25 mouse cellular contexts compared by ENCODE assay signal in the genomic region with DNA sequence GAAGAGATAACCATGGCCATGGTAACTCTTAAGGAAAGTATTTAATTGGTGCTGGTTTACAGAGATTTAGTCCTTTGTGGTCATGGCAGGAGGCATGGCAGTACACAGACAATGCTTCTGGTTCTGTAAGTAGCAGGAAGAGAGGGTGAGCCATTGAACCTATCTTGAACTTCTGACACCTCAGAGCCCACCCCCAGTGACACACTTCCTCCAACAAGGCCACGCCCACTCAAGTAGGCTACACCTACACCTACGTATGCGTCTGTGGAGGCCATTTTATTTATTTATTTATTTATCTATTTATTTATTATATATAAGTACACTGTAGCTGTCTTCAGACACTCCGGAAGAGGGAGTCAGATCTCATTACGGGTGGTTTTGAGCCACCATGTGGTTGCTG. TPM values are rescaled to one million over a fixed set of nuclear protein-coding genes. Genes with fewer than 3 reads are reported as not detected.
DNase-seq lines count a peak whose midpoint lies in the region; ATAC-seq and TF ChIP-seq lines count a peak whose summit lies in the region.
"Had no signal": no experiment of that assay in that cellular context is flagged by ENCODE, and none has a peak within 500 bp of the region (broad histone marks: within the 10 kb centered on the region; RNA-seq: fewer than 3 reads in every experiment).

No protein-coding gene starts in this region.

- H3K4me1 ChIP-seq in heart, adult 2 months (ENCODE audit: control insufficient read depth, insufficient read depth, low read length), result peaks cover 1% of the 10 kb centered on the region; the same call in 1 of the 2 replicates
- no peaks in the 10 kb centered on the region for H3K4me1 ChIP-seq in midbrain, embryonic 16.5 days (ENCODE audit: control insufficient read depth, insufficient read depth, low read length)
- no peaks in the 10 kb centered on the region for H3K4me1 ChIP-seq in midbrain, postnatal 0 days (ENCODE audit: insufficient read depth, low read length)
- H3K4me1 ChIP-seq: embryonic facial prominence, embryonic 15.5 days had no signal

- 94% methylated on average over 5 of the region's 5 CpGs for WGBS in heart, adult 2 months
- WGBS in midbrain, embryonic 16.5 days, result 90% methylated on average over 5 of the region's 5 CpGs
- 92% methylated on average over 5 of the region's 5 CpGs for WGBS in midbrain, postnatal 0 days

- intact Hi-C loops in heart, adult 2 months (cut with DNase I), result no loop called here

- TF ChIP-seq CTCF in heart, adult 2 months (IDR thresholded peaks at IDR 0.05), result no peak
- TF ChIP-seq CTCF in midbrain, postnatal 0 days (IDR thresholded peaks at IDR 0.05), result no peak
- no peak for TF ChIP-seq CTCF in layer of hippocampus, adult 2 months (conservative IDR thresholded peaks at IDR 0.05)

- H3K4me2 ChIP-seq in midbrain, embryonic 16.5 days (ENCODE audit: low read length), result no peak overlapping the region
- H3K4me2 ChIP-seq in midbrain, postnatal 0 days (ENCODE audit: low read depth, low read length, poor library complexity, severe bottlenecking), result no peak overlapping the region
- H3K4me2 ChIP-seq: embryonic facial prominence, embryonic 13.5 days; embryonic facial prominence, embryonic 15.5 days; forebrain, embryonic 12.5 days had no signal

- H3K9me3 ChIP-seq in midbrain, embryonic 16.5 days (replicated peaks; ENCODE audit: control insufficient read depth, low read length, poor library complexity, severe bottlenecking), result no peaks in the 10 kb centered on the region
- H3K9me3 ChIP-seq in midbrain, postnatal 0 days (ENCODE audit: low read length), result no peaks in the 10 kb centered on the region
- H3K9me3 ChIP-seq: embryonic facial prominence, embryonic 13.5 days; embryonic facial prominence, embryonic 15.5 days; forebrain, embryonic 10.5 days; forebrain, embryonic 12.5 days had no signal

- H3K27ac ChIP-seq in heart, adult 2 months, result no peak overlapping the region
- no peak overlapping the region for H3K27ac ChIP-seq in midbrain, embryonic 16.5 days (ENCODE audit: low read length)
- H3K27ac ChIP-seq in midbrain, postnatal 0 days (ENCODE audit: low read depth, low read length), result no peak overlapping the region
- H3K27ac ChIP-seq in layer of hippocampus, adult 2 months, result no peak overlapping the region
- H3K27ac ChIP-seq: embryonic facial prominence, embryonic 13.5 days; embryonic facial prominence, embryonic 15.5 days; forebrain, embryonic 10.5 days; forebrain, embryonic 12.5 days had no signal

- TF ChIP-seq POLR2A in heart, adult 2 months (IDR thresholded peaks at IDR 0.05; ENCODE audit: insufficient read depth, low read depth, low read length), result no peak

- no peak for TF ChIP-seq EP300 in heart, adult 2 months (IDR thresholded peaks at IDR 0.05; ENCODE audit: insufficient read depth, low read depth, low read length)

- H3K79me2 ChIP-seq in heart, adult 2 months (replicated peaks; ENCODE audit: control insufficient read depth, insufficient read depth, low read length), result peaks cover 2% of the 10 kb centered on the region; the same call in 1 of the 2 replicates

- DNase-seq in heart, adult 11 months, result peak; percentile 33
- DNase-seq in heart, adult 2 months, result no peak
- no peak for DNase-seq in midbrain, postnatal 0 days (ENCODE audit: low spot score)
- no peak for DNase-seq in layer of hippocampus, adult 2 months (ENCODE audit: low spot score in 2 of 2)
- DNase-seq: adrenal gland, adult 8-10 months; adrenal gland, postnatal 14 days; adrenal gland, postnatal 36 days; B cell, adult 2 months; cerebellum, adult 11-12 months; cerebellum, adult 2 months; cerebellum, adult 9-10 months; cerebellum, postnatal 14 days; cerebellum, postnatal 36 days; embryo, embryonic 11 days had no signal

- H3K4me3 ChIP-seq in heart, adult 2 months, result no peak overlapping the region
- no peak overlapping the region for H3K4me3 ChIP-seq in midbrain, embryonic 16.5 days (ENCODE audit: low read depth, low read length)
- no peak overlapping the region for H3K4me3 ChIP-seq in midbrain, postnatal 0 days (ENCODE audit: low read depth, low read length)
- no peak overlapping the region for H3K4me3 ChIP-seq in layer of hippocampus, adult 2 months
- H3K4me3 ChIP-seq: embryonic facial prominence, embryonic 13.5 days; embryonic facial prominence, embryonic 15.5 days; erythroblast, embryonic 14.5 days; forebrain, embryonic 10.5 days; forebrain, embryonic 12.5 days had no signal

- no peak overlapping the region for H3K9ac ChIP-seq in heart, adult 2 months (ENCODE audit: low read depth, low read length)
- no peak overlapping the region for H3K9ac ChIP-seq in midbrain, embryonic 16.5 days (ENCODE audit: low read depth, low read length)
- H3K9ac ChIP-seq in midbrain, postnatal 0 days (replicated peaks; ENCODE audit: low read length, poor library complexity, severe bottlenecking), result no peak overlapping the region
- H3K9ac ChIP-seq: embryonic facial prominence, embryonic 13.5 days; embryonic facial prominence, embryonic 15.5 days; forebrain, embryonic 12.5 days had no signal

- H3K27me3 ChIP-seq in heart, adult 2 months (ENCODE audit: control insufficient read depth, insufficient read depth, low read length), result no peaks in the 10 kb centered on the region
- H3K27me3 ChIP-seq in midbrain, embryonic 16.5 days (ENCODE audit: control insufficient read depth, insufficient read depth, low read depth, low read length), result no peaks in the 10 kb centered on the region
- H3K27me3 ChIP-seq in midbrain, postnatal 0 days (ENCODE audit: insufficient read depth, low read length), result no peaks in the 10 kb centered on the region
- H3K27me3 ChIP-seq: CH12.LX; embryonic facial prominence, embryonic 13.5 days; embryonic facial prominence, embryonic 15.5 days; forebrain, embryonic 12.5 days had no signal

- no peaks in the 10 kb centered on the region for H3K36me3 ChIP-seq in heart, adult 2 months (ENCODE audit: control insufficient read depth, insufficient read depth, low read length)
- H3K36me3 ChIP-seq in midbrain, embryonic 16.5 days (ENCODE audit: control insufficient read depth, insufficient read depth, low read length), result 0 out of 2 replicates have a peak, but pooled peaks cover 3% of the 10 kb centered on the region
- no peaks in the 10 kb centered on the region for H3K36me3 ChIP-seq in midbrain, postnatal 0 days (ENCODE audit: insufficient read depth, low read length)
- H3K36me3 ChIP-seq: embryonic facial prominence, embryonic 15.5 days had no signal

- ATAC-seq in midbrain, embryonic 16.5 days, result 0 out of 2 replicates have a peak, but pooled peaks have one; percentile 39
- no peak for ATAC-seq in midbrain, postnatal 0 days (ENCODE audit: low FRiP score)
- ATAC-seq: activated CD4-positive, CD25-positive, alpha-beta regulatory T cell, adult 4 months; CD4-positive, CD25-positive, alpha-beta regulatory T cell, adult 4 months; forebrain, embryonic 14.5 days; forebrain, embryonic 16.5 days had no signal

RNA-seq across cellular contexts. Expression of a gene that starts 22.1 kb away (rescaled TPM):
- total RNA-seq in heart, adult 2 months (2021), result 10 to 100 TPM; 16.7 to 18.2 TPM
- 7.0 and 9.9 TPM in 2 replicates for polyA plus RNA-seq in heart, adult 2 months (2012; rRNA removed)
- polyA plus RNA-seq in midbrain, embryonic 16.5 days (2015; fragmentation: Nextera tagmentation; extraction: Ambion mirVana), result 90.4 and 92.3 TPM in 2 replicates
- total RNA-seq in midbrain, postnatal 0 days (2014; rRNA removed), result 269 and 303 TPM in 2 replicates
- polyA plus RNA-seq in midbrain, postnatal 0 days (2015; fragmentation: Nextera tagmentation; extraction: Ambion mirVana), result 88.0 and 98.2 TPM in 2 replicates
- 100 to 1,000 TPM; 367 to 372 TPM for total RNA-seq in layer of hippocampus, adult 2 months (2021)

Comparison
In these comparisons a context has a peak if more than half of its experiments do, and no peak if none do; other contexts are left out.
1. RNA of a gene that starts 22.1 kb away (total RNA-seq): 367 to 372 TPM in layer of hippocampus, adult 2 months and 269 to 303 TPM in midbrain, postnatal 0 days; 16.7 to 18.2 TPM in heart, adult 2 months; every median in the first group is over 10 times any median in the second.